Mouse (Mus musculus) testis, postnatal 14 days (tissue): Measurements from ENCODE around the gene Dhx57.
A peak's percentile ranks its signal among the peaks of the same experiment; 100 is the strongest.
"Not testable (repeated sequence)": the region's sequence is repeated elsewhere in the genome, so short reads cannot be mapped to it uniquely, and the experiment has no call there.

Experiments
- DNase-seq: peaks from one replicate; pipeline ENCODE4 v3.0.0; 2021; ENCODE audit warnings: low spot score

Gene Dhx57

DNA sequence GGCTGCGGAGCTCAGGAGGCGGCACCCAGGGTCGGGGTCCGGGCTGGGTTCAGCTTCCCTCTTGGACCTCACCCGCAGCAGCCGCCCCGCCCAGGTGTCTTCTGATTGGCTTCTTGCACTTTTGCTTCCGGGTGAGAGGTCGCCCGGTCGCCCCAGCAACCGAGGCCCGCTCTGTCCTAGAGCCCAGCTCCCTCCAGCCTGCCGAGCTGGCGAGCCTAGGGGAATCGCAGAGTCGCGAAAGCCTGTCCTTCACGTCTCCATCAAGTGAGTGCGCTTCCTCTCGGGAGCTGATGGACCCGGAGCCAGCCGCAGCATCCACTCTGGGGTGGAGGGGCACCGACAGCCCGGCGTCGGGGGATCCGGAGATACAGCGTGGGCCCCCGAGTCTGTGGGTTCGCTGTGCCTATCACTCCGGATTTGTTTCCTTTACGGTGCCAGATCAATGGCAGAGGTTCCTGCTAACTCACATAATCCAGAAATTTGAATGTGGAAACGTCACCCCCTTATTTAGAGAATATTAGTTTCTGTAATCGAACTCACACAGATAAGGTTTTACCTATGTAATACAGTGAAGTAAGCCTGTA, at the start of gene Dhx57, which contains the start of gene Morn2:
Gene Dhx57 (minus strand): TSS at position 403 of the 584 bp plus-strand sequence.
Gene Morn2 (plus strand): TSS at position 130 of the 584 bp plus-strand sequence.
- DNase-seq: peak; percentile 97

DNA sequence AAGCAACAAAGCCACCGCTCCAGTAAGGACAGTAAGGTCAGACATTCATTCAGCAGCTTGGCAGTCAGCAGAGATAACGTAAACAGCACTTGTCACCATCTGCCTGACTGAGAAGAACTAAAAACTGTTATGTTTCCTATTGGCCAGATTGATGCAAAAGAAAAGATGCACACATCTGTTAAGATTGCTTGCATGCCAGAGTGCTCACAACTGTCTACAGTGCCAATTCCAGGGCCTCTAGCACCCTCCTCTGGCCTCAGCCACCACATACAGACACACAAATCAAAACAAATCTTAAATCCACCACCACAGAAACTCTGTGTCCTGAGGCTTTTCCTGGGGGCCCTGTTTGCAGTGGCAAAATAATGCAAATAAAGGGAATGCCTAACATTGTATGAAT, 42.1 kb upstream of the Dhx57 start:
- no peak for DNase-seq

GRCm38 (mm10) chr17:80326431-80326830, 36.2 kb upstream of the Dhx57 start:
- no peak for DNase-seq

GRCm38 (mm10) chr17:80325456-80325855, 35.2 kb upstream of the Dhx57 start:
- no peak for DNase-seq

DNA sequence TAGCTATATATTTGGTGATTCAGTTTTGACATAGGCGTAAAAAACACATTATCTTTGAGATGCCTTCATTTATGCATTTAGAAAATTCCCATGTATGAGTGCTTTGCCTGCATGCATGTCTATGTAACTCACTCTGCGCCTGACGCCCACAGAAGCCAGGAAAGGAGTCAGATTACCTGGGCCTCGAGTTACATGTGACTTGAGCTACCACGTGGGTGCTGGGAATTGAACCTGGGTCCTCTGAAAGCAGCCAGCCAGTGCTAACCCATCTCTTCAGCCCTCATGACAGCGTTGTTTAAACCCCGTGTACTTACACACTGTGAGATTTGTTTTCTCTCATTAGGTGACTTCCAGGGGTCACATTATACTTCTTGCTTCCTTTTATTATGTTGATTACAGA, 34.2 kb upstream of the Dhx57 start:
- DNase-seq: no peak

GRCm38 (mm10) chr17:80323658-80324057, 33.4 kb upstream of the Dhx57 start:
- no peak for DNase-seq

DNA sequence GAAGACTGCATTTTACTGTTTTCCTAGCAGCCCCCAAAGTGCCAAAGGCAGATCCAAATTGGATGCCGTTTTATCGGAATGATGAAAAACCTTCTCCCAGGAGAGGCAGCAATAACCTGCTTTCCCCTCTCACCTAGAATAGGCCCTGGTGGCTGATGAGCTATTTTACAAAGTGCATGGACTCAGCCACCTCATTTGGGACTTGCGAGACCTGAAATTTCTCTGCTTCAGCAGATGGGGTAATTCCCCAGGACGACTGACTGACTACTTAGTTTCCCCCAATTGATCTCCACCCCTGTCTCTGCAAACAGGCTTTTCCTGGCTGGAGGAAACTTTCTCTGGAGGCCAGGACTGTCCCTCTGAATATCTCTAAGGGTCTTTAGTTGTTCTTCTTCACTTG, 32.7 kb upstream of the Dhx57 start:
- no peak for DNase-seq

- DNase-seq: no peak
These were observed 32.0 kb upstream of the Dhx57 start for GRCm38 (mm10) chr17:80322228-80322627.

DNA sequence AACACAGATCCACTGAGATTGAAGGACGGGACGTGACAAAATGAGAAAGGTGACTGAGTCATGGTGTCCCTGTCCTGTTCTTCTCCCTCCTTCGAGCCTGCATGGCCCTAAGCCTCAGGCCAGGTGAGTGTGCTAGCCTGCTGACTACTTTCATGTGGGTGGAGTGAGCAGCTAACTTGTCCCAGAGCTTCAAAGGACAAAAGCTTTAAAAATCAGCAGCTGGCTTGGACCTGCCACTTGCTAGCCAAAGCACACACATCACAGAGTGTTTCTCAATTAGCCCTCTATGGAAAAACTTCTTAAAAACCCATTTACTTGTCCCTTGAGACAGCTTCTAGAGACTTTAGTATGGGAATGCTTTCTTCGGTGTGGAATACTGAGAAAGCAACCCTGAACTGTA, 22.1 kb upstream of the Dhx57 start:
- DNase-seq: no peak

DNA sequence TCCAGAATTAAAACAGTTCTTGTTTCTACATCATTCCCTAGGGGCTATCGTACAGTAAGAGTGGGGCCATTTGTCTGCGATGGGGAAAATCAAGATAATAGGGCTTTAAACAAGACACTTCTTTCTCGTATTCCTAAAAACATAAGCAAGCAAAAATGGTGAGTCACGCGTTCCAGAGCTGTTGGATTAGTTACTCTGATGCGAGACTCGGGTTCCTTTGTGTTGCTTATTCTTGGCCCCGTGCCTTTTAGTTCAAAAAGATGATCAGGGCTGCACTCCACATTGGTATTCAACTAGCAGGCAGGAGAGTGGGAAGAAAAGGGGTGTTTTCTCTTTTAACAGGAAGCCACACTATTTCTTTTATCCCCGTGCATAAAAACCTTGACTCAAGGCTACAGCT, 21.5 kb upstream of the Dhx57 start:
- DNase-seq: no peak

- no peak for DNase-seq
These were observed 17.0 kb upstream of the Dhx57 start, which contains the start of gene Arhgef33 for GRCm38 (mm10) chr17:80307251-80307650. Arhgef33 (plus strand) TSS chr17:80307407.

- no peak for DNase-seq
These were observed 8.6 kb upstream of the Dhx57 start for GRCm38 (mm10) chr17:80298844-80299243.

- no peak for DNase-seq
These were observed 5.0 kb upstream of the Dhx57 start for GRCm38 (mm10) chr17:80295258-80295657.

DNA sequence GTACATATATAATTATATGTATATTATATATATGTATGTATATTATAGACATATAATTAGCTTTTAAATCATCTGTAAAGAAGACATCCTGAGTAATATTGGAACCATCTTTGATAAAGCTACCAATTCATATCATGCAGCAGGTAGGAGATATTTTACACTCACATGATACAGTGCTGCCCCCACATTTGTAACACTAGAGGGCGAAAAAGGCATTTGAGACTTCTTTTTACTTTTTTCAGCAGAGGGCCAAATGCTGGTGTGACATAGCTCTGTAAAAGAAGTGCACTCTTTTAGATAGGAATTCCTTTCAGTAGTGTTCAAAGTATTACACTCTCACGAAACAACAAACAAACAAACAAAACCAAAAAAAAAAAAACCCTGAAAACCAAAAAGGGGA, 872 bp upstream of the Dhx57 start:
- no peak for DNase-seq

- no peak for DNase-seq
These were observed 799 bp downstream of the Dhx57 start for GRCm38 (mm10) chr17:80289280-80290073.

DNA sequence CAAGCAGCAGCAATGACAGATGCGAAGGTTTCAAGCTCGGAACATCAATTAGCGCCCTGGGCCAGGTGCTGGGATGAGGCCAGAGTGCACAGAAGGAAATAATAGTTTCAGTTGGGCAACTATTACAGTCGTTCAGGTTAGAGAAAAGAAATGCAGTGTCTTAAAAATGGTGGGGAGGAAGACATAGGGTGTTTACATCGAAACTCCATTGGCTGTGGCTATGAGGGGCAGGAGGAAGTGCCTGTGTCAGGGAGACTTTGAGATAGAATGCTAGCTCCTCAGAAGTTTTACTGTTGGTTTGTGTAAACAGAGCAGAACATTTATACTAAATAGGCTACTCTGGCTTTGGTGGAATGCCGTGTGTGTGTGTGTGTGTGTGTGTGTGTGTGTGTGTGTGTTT, 2.3 kb downstream of the Dhx57 start:
- DNase-seq: no peak

GRCm38 (mm10) chr17:80284446-80284845, 5.8 kb downstream of the Dhx57 start:
- no peak for DNase-seq

- DNase-seq: no peak
These were observed 10.8 kb downstream of the Dhx57 start for GRCm38 (mm10) chr17:80279340-80280070.

GRCm38 (mm10) chr17:80278255-80278654, 12.0 kb downstream of the Dhx57 start:
- DNase-seq: no peak

GRCm38 (mm10) chr17:80270622-80271021, 19.7 kb downstream of the Dhx57 start:
- not testable (repeated sequence) for DNase-seq

DNA sequence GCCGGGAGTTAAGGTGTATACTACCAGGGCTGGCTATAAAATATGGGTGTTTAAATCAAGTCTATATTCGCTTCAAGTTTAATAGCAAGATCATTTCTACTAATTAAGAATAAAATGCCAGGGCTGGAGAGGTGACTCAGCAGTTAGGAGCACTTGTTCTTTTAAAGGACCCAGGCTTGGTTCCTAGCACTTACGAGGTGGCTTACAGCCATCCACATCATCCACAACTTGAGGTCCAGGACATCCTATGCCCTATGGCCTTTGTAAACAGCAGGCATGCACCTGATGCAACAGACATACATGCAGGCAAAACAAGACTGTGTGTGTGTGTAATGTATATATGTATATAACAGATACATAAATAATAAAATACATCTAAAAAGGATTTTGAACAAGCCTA, 22.1 kb downstream of the Dhx57 start:
- DNase-seq: no peak

DNA sequence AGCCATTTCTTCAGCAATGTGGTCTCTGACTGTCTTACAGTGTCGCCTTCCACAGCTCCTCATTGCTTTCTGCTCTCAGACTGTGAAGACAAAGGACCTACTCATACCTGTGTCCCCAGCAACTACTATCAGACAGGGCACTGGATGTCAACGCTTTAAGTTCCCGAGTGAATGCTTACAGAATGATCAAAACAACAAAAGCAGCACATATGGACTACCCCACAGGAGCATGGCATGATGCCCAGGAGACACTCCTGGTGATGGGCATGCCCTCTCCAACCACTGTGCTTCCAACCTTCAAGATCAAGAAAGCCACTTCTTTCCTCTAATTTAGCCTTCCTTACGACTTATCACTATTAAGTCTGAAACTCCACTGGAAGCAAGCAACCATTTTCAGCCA, 23.2 kb downstream of the Dhx57 start:
- no peak for DNase-seq

- DNase-seq: peak; percentile 67
These were observed 35.1 kb downstream of the Dhx57 start for GRCm38 (mm10) chr17:80255208-80255607.
